Mouse (Mus musculus): ENCODE measurements around the gene Chl1. TPM values are rescaled to one million over a fixed set of nuclear protein-coding genes. Genes with fewer than 3 reads are reported as not detected.

Gene Chl1
- total RNA-seq, 1 experiment, result 0.22 TPM

DNA sequence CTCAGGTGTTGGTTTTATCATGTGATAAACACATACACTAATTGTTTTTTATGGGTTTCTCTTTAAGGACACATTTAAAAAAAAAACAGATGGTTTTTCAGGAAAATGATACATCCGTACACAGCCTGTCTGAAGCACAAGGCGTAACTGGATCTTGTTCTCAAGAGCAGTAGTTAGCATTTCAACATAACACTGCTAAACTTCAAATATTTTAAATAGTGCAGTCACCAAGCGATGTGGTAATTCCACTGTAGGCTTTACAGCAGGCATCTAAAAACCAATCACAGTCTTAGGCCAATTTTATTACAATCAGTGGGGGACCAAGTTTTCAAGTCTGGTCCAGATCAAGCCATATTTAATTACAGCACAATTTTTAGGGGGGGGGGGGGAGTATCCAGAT is 103.3 kb downstream of the Chl1 start:
- Histone ChIP-seq H3K9ac (ENCODE audit: insufficient read depth, low read depth, low read length, poor library complexity, severe bottlenecking) (no peak overlapping the region), H3K27ac (ENCODE audit: insufficient read depth, low read depth, low read length, poor library complexity, severe bottlenecking) (no peak overlapping the region), H3K36me3 (ENCODE audit: control insufficient read depth, insufficient read depth, low read length, poor library complexity, severe bottlenecking) (no peaks in the 10 kb centered on the region), H3K4me1 (ENCODE audit: control insufficient read depth in 2 of 2, insufficient read depth in 2 of 2, low read length in 2 of 2, poor library complexity in 1 of 2) (no peaks in the 10 kb centered on the region), H3K9me3 (ENCODE audit: control insufficient read depth, insufficient read depth, low read depth, low read length) (no peaks in the 10 kb centered on the region), H3K4me3 (ENCODE audit: insufficient read depth in 1 of 2, low read depth in 1 of 2, low read length in 2 of 2, poor library complexity in 1 of 2, severe bottlenecking in 1 of 2) (no peak overlapping the region)
- no peak for DNase-seq (ENCODE audit: low read depth, low spot score)
- in situ Hi-C loops (cut with MboI; ENCODE audit: low sequenced_read_pairs in 2 of 2, unreplicated experiment in 2 of 2), result no loop called here
- TF ChIP-seq ZNF384 (IDR thresholded peaks at IDR 0.05; ENCODE audit: low read depth, low read length), result no peak
- no peak for TF ChIP-seq CHD2 (IDR thresholded peaks at IDR 0.05; ENCODE audit: low read depth, low read length)
- TF ChIP-seq ZC3H11A (IDR thresholded peaks at IDR 0.05; ENCODE audit: borderline replicate concordance, low read depth, low read length), result no peak
- TF ChIP-seq MAFK (IDR thresholded peaks at IDR 0.05; ENCODE audit: insufficient read depth, low read depth, low read length), result no peak
- TF ChIP-seq HCFC1 (IDR thresholded peaks at IDR 0.05; ENCODE audit: borderline replicate concordance, insufficient read depth, low read length), result no peak

DNA sequence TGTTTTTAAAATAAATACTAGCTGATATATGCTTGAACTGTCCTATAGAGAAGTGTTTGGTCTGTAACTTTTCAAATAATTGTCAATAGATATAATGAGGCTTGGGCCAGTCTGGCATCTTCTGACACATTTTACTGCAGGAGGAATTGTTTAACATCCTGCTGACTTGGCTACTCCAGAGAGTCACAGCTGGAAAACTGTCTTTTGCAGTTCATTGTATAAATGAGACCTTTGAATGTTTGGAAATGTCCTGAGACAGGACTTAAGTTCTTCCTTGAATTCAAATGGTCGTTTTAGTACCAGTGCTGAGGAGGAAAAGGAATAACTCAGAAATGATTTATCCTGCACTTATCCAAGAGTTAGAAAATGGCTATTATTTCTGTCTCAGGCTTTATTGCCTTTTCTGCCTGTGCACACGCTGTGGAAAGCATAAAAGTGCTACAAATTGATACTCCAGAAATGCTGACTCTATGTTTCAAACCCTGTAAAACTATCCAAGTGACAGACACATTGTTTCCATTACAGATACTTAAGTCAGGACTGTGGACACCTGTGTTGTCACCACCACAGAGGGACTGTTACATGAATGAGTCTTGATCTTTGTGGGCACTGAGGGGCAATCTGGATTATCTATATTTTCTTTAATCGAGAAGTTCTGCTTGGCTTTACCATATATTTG is 105.7 kb downstream of the Chl1 start:
- Histone ChIP-seq H3K4me3 (ENCODE audit: insufficient read depth in 1 of 2, low read depth in 1 of 2, low read length in 2 of 2, poor library complexity in 1 of 2, severe bottlenecking in 1 of 2) (no peak overlapping the region), H3K27ac (ENCODE audit: insufficient read depth, low read depth, low read length, poor library complexity, severe bottlenecking) (no peak overlapping the region), H3K9me3 (ENCODE audit: control insufficient read depth, insufficient read depth, low read depth, low read length) (no peaks in the 10 kb centered on the region), H3K4me1 (ENCODE audit: control insufficient read depth in 2 of 2, insufficient read depth in 2 of 2, low read length in 2 of 2, poor library complexity in 1 of 2) (no peaks in the 10 kb centered on the region), H3K36me3 (ENCODE audit: control insufficient read depth, insufficient read depth, low read length, poor library complexity, severe bottlenecking) (no peaks in the 10 kb centered on the region), H3K9ac (ENCODE audit: insufficient read depth, low read depth, low read length, poor library complexity, severe bottlenecking) (no peak overlapping the region)
- DNase-seq (ENCODE audit: low read depth, low spot score), result no peak
- in situ Hi-C loops (cut with MboI; ENCODE audit: low sequenced_read_pairs in 2 of 2, unreplicated experiment in 2 of 2), result no loop called here
- TF ChIP-seq HCFC1 (IDR thresholded peaks at IDR 0.05; ENCODE audit: borderline replicate concordance, insufficient read depth, low read length) (no peak), MAFK (IDR thresholded peaks at IDR 0.05; ENCODE audit: insufficient read depth, low read depth, low read length) (no peak), ZC3H11A (IDR thresholded peaks at IDR 0.05; ENCODE audit: borderline replicate concordance, low read depth, low read length) (no peak), CHD2 (IDR thresholded peaks at IDR 0.05; ENCODE audit: low read depth, low read length) (no peak), ZNF384 (IDR thresholded peaks at IDR 0.05; ENCODE audit: low read depth, low read length) (no peak)

DNA sequence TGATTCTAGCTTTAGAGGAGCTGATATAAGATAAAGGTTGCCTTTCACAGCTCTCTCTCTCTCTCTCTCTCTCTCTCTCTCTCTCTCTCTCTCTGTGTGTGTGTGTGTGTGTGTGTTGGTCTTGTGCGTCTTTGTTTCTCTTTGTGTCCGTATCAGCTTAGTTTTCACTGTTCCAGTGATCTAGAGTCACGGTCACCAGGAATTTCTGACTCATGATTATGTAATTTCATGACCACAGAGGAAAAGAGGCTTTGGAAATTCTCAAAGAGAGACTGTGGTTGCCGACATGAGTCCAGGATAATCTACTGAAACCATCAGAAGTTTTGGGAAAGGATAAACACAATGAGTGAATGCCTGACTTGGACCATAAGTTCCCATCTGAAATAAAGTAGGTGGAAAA is 110.5 kb downstream of the Chl1 start:
- no peak for DNase-seq (ENCODE audit: low read depth, low spot score)
- Histone ChIP-seq H3K4me1 (ENCODE audit: control insufficient read depth in 2 of 2, insufficient read depth in 2 of 2, low read length in 2 of 2, poor library complexity in 1 of 2) (no peaks in the 10 kb centered on the region), H3K36me3 (ENCODE audit: control insufficient read depth, insufficient read depth, low read length, poor library complexity, severe bottlenecking) (no peaks in the 10 kb centered on the region), H3K27ac (ENCODE audit: insufficient read depth, low read depth, low read length, poor library complexity, severe bottlenecking) (no peak overlapping the region), H3K9ac (ENCODE audit: insufficient read depth, low read depth, low read length, poor library complexity, severe bottlenecking) (no peak overlapping the region), H3K4me3 (ENCODE audit: insufficient read depth in 1 of 2, low read depth in 1 of 2, low read length in 2 of 2, poor library complexity in 1 of 2, severe bottlenecking in 1 of 2) (no peak overlapping the region), H3K9me3 (ENCODE audit: control insufficient read depth, insufficient read depth, low read depth, low read length) (no peaks in the 10 kb centered on the region)
- no peak for TF ChIP-seq MAFK (IDR thresholded peaks at IDR 0.05; ENCODE audit: insufficient read depth, low read depth, low read length)
- no peak for TF ChIP-seq CHD2 (IDR thresholded peaks at IDR 0.05; ENCODE audit: low read depth, low read length)
- no peak for TF ChIP-seq ZC3H11A (IDR thresholded peaks at IDR 0.05; ENCODE audit: borderline replicate concordance, low read depth, low read length)
- no peak for TF ChIP-seq HCFC1 (IDR thresholded peaks at IDR 0.05; ENCODE audit: borderline replicate concordance, insufficient read depth, low read length)
- no peak for TF ChIP-seq ZNF384 (IDR thresholded peaks at IDR 0.05; ENCODE audit: low read depth, low read length)
- in situ Hi-C loops (cut with MboI; ENCODE audit: low sequenced_read_pairs in 2 of 2, unreplicated experiment in 2 of 2), result no loop called here

DNA sequence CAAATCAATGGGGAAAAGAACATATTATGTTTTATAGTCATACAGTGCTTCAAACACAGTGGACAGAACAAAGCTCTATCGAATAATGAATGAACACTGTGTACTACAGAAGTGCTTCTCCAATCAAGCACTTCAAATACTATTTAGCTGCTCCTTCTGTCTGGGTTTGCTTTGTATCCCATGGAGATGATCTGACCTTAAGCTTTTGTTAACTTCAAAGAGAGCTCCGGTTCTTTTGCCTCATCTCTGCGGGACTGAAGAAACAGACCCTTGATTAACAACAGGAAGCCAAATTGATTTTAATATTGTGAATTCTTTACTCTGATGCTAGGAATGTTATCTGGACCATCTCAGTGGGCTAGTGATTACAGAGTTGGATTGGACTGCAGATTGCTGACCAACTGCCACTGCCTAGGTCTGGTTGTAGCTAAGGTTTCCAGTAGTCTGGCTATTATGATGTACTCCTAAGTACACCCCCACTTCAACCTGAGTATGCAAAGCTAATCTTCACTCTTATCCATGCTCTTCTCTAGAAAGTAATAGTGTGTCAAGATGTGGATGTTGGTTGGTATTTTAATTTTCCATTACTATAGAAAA is 111.8 kb downstream of the Chl1 start:
- Histone ChIP-seq H3K9me3 (ENCODE audit: control insufficient read depth, insufficient read depth, low read depth, low read length) (no peaks in the 10 kb centered on the region), H3K36me3 (ENCODE audit: control insufficient read depth, insufficient read depth, low read length, poor library complexity, severe bottlenecking) (no peaks in the 10 kb centered on the region), H3K4me3 (ENCODE audit: insufficient read depth in 1 of 2, low read depth in 1 of 2, low read length in 2 of 2, poor library complexity in 1 of 2, severe bottlenecking in 1 of 2) (no peak overlapping the region), H3K27ac (ENCODE audit: insufficient read depth, low read depth, low read length, poor library complexity, severe bottlenecking) (no peak overlapping the region), H3K4me1 (ENCODE audit: control insufficient read depth in 2 of 2, insufficient read depth in 2 of 2, low read length in 2 of 2, poor library complexity in 1 of 2) (no peaks in the 10 kb centered on the region), H3K9ac (ENCODE audit: insufficient read depth, low read depth, low read length, poor library complexity, severe bottlenecking) (no peak overlapping the region)
- in situ Hi-C loops (cut with MboI; ENCODE audit: low sequenced_read_pairs in 2 of 2, unreplicated experiment in 2 of 2), result no loop called here
- DNase-seq (ENCODE audit: low read depth, low spot score), result no peak
- TF ChIP-seq ZNF384 (IDR thresholded peaks at IDR 0.05; ENCODE audit: low read depth, low read length), result no peak
- no peak for TF ChIP-seq MAFK (IDR thresholded peaks at IDR 0.05; ENCODE audit: insufficient read depth, low read depth, low read length)
- TF ChIP-seq ZC3H11A (IDR thresholded peaks at IDR 0.05; ENCODE audit: borderline replicate concordance, low read depth, low read length), result no peak
- no peak for TF ChIP-seq HCFC1 (IDR thresholded peaks at IDR 0.05; ENCODE audit: borderline replicate concordance, insufficient read depth, low read length)
- no peak for TF ChIP-seq CHD2 (IDR thresholded peaks at IDR 0.05; ENCODE audit: low read depth, low read length)

Measured in ES-E14 (cell line).